Mouse (Mus musculus) heart, embryonic 14.5 days (tissue): ENCODE measurements around the gene H2afz. TPM values are rescaled to one million over a fixed set of nuclear protein-coding genes. Genes with fewer than 3 reads are reported as not detected.

Source experiments
- ATAC-seq: fragments of 200-750 bp; cut with Nextera tagmentation; 2 replicates; pipeline ENCODE4 v1.8.0; 2017; ENCODE audit warnings: low read depth, moderate TSS enrichment; ENCODE audit not compliant: insufficient number of reproducible peaks, insufficient read depth, low FRiP score
- H3K27ac ChIP-seq, 2 experiments: fragments of 200-500 bp in 1 of 2; fragments of 300-500 bp in 1 of 2; sonication (generic) in 1 of 2; replicated peaks in 1 of 2; 2 replicates each; pipeline ENCODE4 v1.5.1; 2012 to 2014; ENCODE audit warnings: low read depth in 2 of 2, low read length in 2 of 2, control low read depth in 1 of 2, mild to moderate bottlenecking in 1 of 2, mixed read lengths in 1 of 2; ENCODE audit not compliant: control insufficient read depth in 1 of 2, insufficient read depth in 1 of 2
- H3K27me3 ChIP-seq: fragments of 300-500 bp; sonication (generic); 2 replicates; pipeline ENCODE4 v1.6.1; 2014; ENCODE audit warnings: mild to moderate bottlenecking, low read length, control low read depth; ENCODE audit not compliant: control insufficient read depth, insufficient read depth
- H3K36me3 ChIP-seq: fragments of 300-500 bp; sonication (generic); 2 replicates; pipeline ENCODE4 v1.6.1; 2014; ENCODE audit warnings: mild to moderate bottlenecking, control low read depth, low read length, mixed read lengths; ENCODE audit not compliant: control insufficient read depth, insufficient read depth
- H3K4me1 ChIP-seq, 2 experiments: fragments of 200-500 bp in 1 of 2; fragments of 300-500 bp in 1 of 2; sonication (generic) in 1 of 2; 2 replicates each; pipeline ENCODE4 v1.6.1; 2012 to 2014; ENCODE audit warnings: low read length in 2 of 2, control low read depth in 1 of 2, mixed read lengths in 1 of 2; ENCODE audit not compliant: control insufficient read depth in 2 of 2, insufficient read depth in 2 of 2
- H3K4me2 ChIP-seq: fragments of 300-500 bp; sonication (generic); 2 replicates; pipeline ENCODE4 v1.6.1; 2014; ENCODE audit warnings: mild to moderate bottlenecking, low read length
- H3K4me3 ChIP-seq, 2 experiments: fragments of 200-500 bp in 1 of 2; fragments of 300-500 bp in 1 of 2; sonication (generic) in 1 of 2; 2 replicates each; pipeline ENCODE4 v1.5.1; 2012 to 2014; ENCODE audit warnings: low read length in 2 of 2, mild to moderate bottlenecking in 2 of 2, control low read depth in 1 of 2, low read depth in 1 of 2, moderate library complexity in 1 of 2; ENCODE audit not compliant: control insufficient read depth in 1 of 2, insufficient read depth in 1 of 2
- H3K9ac ChIP-seq: fragments of 300-500 bp; sonication (generic); 2 replicates; pipeline ENCODE4 v1.6.1; 2014; ENCODE audit warnings: mild to moderate bottlenecking, low read length
- H3K9me3 ChIP-seq: fragments of 300-500 bp; sonication (generic); 2 replicates; pipeline ENCODE4 v1.6.1; 2016; ENCODE audit warnings: low read length, control low read depth; ENCODE audit not compliant: control insufficient read depth
- WGBS: fragments of 180-500 bp; shearing (Covaris S2); extraction: QIAGEN DNeasy Blood & Tissue Kit; methylation state at CpG from one replicate; pipeline ENCODE4 v1.1.7; 2014; 5-methylcytosine and 5-hydroxymethylcytosine counted together
- polyA plus RNA-seq: library from polyadenylated mRNA; unstranded; fragments of >200 nt; fragmentation: Nextera tagmentation; extraction: Ambion mirVana; gene quantifications from 2 replicates; pipeline ENCODE4 v1.2.1, GENCODE M21; 2014

H2afz gene
- polyA plus RNA-seq, 1 experiment from 2014 or later = 1,071 TPM

GRCm38 (mm10) chr3:137833698-137834097 is 30.6 kb upstream of the H2afz start:
- 79% methylated on average over 4 of the region's 4 CpGs for WGBS
- no peaks in the 10 kb centered on the region for H3K4me1 ChIP-seq
- no peak overlapping the region for H3K27ac ChIP-seq
- no peak overlapping the region for H3K4me3 ChIP-seq
- no peak overlapping the region for H3K4me2 ChIP-seq
- H3K27me3 ChIP-seq = no peaks in the 10 kb centered on the region
- H3K36me3 ChIP-seq = no peaks in the 10 kb centered on the region
- no peak for ATAC-seq
- H3K9me3 ChIP-seq = no peaks in the 10 kb centered on the region
- no peak overlapping the region for H3K9ac ChIP-seq

DNA sequence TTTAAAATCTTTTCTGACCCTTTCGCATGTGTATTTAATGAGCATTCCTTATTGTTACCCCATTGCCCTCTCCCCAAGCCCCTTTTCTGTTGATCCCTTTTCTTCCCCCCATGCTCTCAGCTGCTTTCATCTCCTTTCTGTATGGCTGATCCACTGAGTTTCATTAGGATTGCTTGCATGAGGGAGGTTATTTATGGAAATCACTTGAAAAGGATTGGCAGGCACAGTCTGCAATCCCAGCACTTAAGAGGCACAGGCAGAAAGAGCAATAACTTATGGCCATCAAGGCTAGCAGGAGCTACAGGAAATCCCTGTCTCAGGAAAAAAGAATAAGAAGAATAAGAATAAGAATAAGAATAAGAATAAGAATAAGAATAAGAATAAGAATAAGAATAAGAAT is 27.7 kb upstream of the H2afz start:
- Histone ChIP-seq H3K9me3 (no peaks in the 10 kb centered on the region), H3K36me3 (no peaks in the 10 kb centered on the region), H3K27ac (peak overlapping the region in 1 of 2 experiments; percentile 46; a peak in 2 of 4 replicates), H3K9ac (no peak overlapping the region), H3K27me3 (no peaks in the 10 kb centered on the region), H3K4me1 (no peaks in the 10 kb centered on the region), H3K4me3 (no peak overlapping the region), H3K4me2 (no peak overlapping the region)
- no peak for ATAC-seq
- WGBS = 48% methylated on average over 1 of the region's 1 CpGs

- H3K4me3 ChIP-seq = no peak overlapping the region
- no peak for ATAC-seq
- no peak overlapping the region for H3K4me2 ChIP-seq
- H3K27ac ChIP-seq = no peak overlapping the region
- H3K36me3 ChIP-seq = no peaks in the 10 kb centered on the region
- H3K4me1 ChIP-seq = no peaks in the 10 kb centered on the region
- no peaks in the 10 kb centered on the region for H3K9me3 ChIP-seq
- no peaks in the 10 kb centered on the region for H3K27me3 ChIP-seq
- no peak overlapping the region for H3K9ac ChIP-seq
Measured at GRCm38 (mm10) chr3:137838160-137838559, 26.1 kb upstream of the H2afz start.

GRCm38 (mm10) chr3:137842944-137843343 is 21.3 kb upstream of the H2afz start:
- Histone ChIP-seq H3K27me3 (no peaks in the 10 kb centered on the region), H3K9me3 (no peaks in the 10 kb centered on the region), H3K4me2 (no peak overlapping the region), H3K9ac (no peak overlapping the region), H3K4me1 (no peaks in the 10 kb centered on the region), H3K27ac (no peak overlapping the region), H3K4me3 (no peak overlapping the region), H3K36me3 (no peaks in the 10 kb centered on the region)
- 76% methylated on average over 1 of the region's 1 CpGs for WGBS
- ATAC-seq = no peak

DNA sequence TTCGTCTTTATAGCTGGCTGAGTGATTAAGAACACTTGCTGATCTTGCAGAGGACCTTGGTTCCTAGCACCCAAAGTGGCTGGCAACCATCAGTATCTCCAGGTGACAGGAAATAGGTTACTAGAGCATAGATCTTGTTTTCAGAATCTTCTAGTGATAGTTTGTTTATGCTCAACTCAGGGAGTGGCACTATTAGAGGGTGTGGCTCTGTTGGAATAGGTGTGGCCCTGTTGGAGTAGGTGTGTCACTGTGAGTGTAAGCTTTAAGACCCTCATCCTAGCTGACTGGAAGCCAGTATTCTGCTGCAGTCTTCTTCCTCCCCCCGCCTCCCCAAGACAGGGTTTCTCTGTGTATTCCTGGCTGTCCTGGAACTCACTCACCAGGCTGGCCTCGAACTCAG is 20.0 kb upstream of the H2afz start:
- no peak for ATAC-seq
- no peaks in the 10 kb centered on the region for H3K36me3 ChIP-seq
- no peaks in the 10 kb centered on the region; a peak in 1 of 4 replicates for H3K4me1 ChIP-seq
- H3K9me3 ChIP-seq = no peaks in the 10 kb centered on the region
- WGBS = 89% methylated on average over 3 of the region's 3 CpGs
- no peak overlapping the region for H3K4me2 ChIP-seq
- H3K27ac ChIP-seq = no peak overlapping the region
- H3K27me3 ChIP-seq = no peaks in the 10 kb centered on the region
- no peak overlapping the region for H3K9ac ChIP-seq
- no peak overlapping the region for H3K4me3 ChIP-seq

DNA sequence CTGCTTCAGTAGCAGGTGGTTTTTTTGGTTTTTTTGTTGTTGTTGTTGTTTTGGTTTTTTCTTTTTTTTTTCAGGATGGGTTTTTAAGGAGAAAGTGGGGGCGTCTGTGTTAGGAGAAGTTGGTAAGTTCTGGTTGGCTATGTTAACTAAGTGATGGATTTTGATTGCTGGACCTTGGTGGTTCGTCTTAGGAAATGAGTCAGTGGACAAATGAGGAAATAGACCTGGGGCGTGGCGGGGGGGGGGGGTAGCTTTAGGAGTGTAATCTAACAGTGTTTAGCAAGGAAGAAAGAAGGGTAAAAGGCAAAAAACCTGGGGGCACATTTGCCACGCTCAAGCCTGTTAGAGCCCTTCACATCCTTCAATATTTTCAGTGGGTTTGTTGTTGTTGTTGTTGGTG is 17.7 kb upstream of the H2afz start:
- 75% methylated on average over 5 of the region's 5 CpGs for WGBS

GRCm38 (mm10) chr3:137848354-137848753 is 15.9 kb upstream of the H2afz start:
- Histone ChIP-seq H3K36me3 (no peaks in the 10 kb centered on the region), H3K4me3 (no peak overlapping the region), H3K9me3 (no peaks in the 10 kb centered on the region), H3K4me2 (no peak overlapping the region), H3K4me1 (no peaks in the 10 kb centered on the region; a peak in 1 of 4 replicates), H3K9ac (no peak overlapping the region), H3K27me3 (no peaks in the 10 kb centered on the region), H3K27ac (no peak overlapping the region)
- no peak for ATAC-seq
- WGBS = 84% methylated on average over 9 of the region's 9 CpGs

More for the DNA sequence above, 17.7 kb upstream of the H2afz start:
- H3K9me3 ChIP-seq = no peaks in the 10 kb centered on the region
- no peaks in the 10 kb centered on the region for H3K36me3 ChIP-seq
- H3K27ac ChIP-seq = no peak overlapping the region
- H3K9ac ChIP-seq = no peak overlapping the region
- no peaks in the 10 kb centered on the region; a peak in 1 of 4 replicates for H3K4me1 ChIP-seq
- H3K4me2 ChIP-seq = no peak overlapping the region
- no peak overlapping the region for H3K4me3 ChIP-seq
- H3K27me3 ChIP-seq = no peaks in the 10 kb centered on the region
- ATAC-seq = no peak

- no peak overlapping the region for H3K9ac ChIP-seq
- WGBS = 85% methylated on average over 5 of the region's 5 CpGs
- ATAC-seq = no peak
Measured at GRCm38 (mm10) chr3:137849697-137850096, 14.6 kb upstream of the H2afz start.

More at GRCm38 (mm10) chr3:137849697-137850096, 14.6 kb upstream of the H2afz start:
- no peak overlapping the region for H3K4me3 ChIP-seq
- H3K9me3 ChIP-seq = no peaks in the 10 kb centered on the region
- no peaks in the 10 kb centered on the region for H3K27me3 ChIP-seq
- no peak overlapping the region for H3K27ac ChIP-seq
- H3K4me1 ChIP-seq = no peaks in the 10 kb centered on the region; a peak in 1 of 4 replicates
- H3K4me2 ChIP-seq = no peak overlapping the region
- H3K36me3 ChIP-seq = no peaks in the 10 kb centered on the region
